ENCODE assay signal across 14 mouse cellular contexts in genomic region chr10:80434823-80435222, GRCm38 (mm10). TPM values are rescaled to one million over a fixed set of nuclear protein-coding genes. Genes with fewer than 3 reads are reported as not detected.
DNase-seq lines count a peak whose midpoint lies in the region; ATAC-seq and TF ChIP-seq lines count a peak whose summit lies in the region.
"Had no signal": no experiment of that assay in that cellular context is flagged by ENCODE, and none has a peak within 500 bp of the region (broad histone marks: within the 10 kb centered on the region; RNA-seq: fewer than 3 reads in every experiment).

No protein-coding gene starts in this region.

- WGBS in heart, embryonic 12.5 days: 78% methylated on average over 3 of the region's 3 CpGs
- 75% methylated on average over 3 of the region's 3 CpGs for WGBS in heart, adult 2 months
- WGBS in liver, embryonic 16.5 days (ENCODE audit: insufficient replicate concordance): 77% methylated on average over 3 of the region's 3 CpGs

- peaks cover 13% of the 10 kb centered on the region for H3K36me3 ChIP-seq in heart, embryonic 12.5 days
- no peaks in the 10 kb centered on the region for H3K36me3 ChIP-seq in heart, adult 2 months (ENCODE audit: control insufficient read depth, insufficient read depth, low read length)
- H3K36me3 ChIP-seq in MEL (ENCODE audit: control insufficient read depth in 1 of 2, insufficient read depth in 2 of 2, low read length in 2 of 2): peaks cover 0 to 27% of the 10 kb centered on the region in 2 experiments; a peak in 2 of 4 replicates
- H3K36me3 ChIP-seq in liver, embryonic 16.5 days (ENCODE audit: control insufficient read depth, insufficient read depth): peaks cover 7% of the 10 kb centered on the region

- TF ChIP-seq POLR2A in heart, adult 2 months (IDR thresholded peaks at IDR 0.05; ENCODE audit: insufficient read depth, low read depth, low read length): no peak
- TF ChIP-seq POLR2A in MEL (IDR thresholded peaks at IDR 0.05; ENCODE audit: control insufficient read depth in 1 of 2, insufficient read depth in 1 of 2, low read depth in 1 of 2, low read length in 2 of 2, poor library complexity in 1 of 2): no peak

- TF ChIP-seq EP300 in heart, adult 2 months (IDR thresholded peaks at IDR 0.05; ENCODE audit: insufficient read depth, low read depth, low read length): no peak
- no peak for TF ChIP-seq EP300 in MEL (IDR thresholded peaks at IDR 0.05; ENCODE audit: low read depth in 1 of 2, low read length in 2 of 2)

- no peak for ATAC-seq in heart, embryonic 12.5 days (ENCODE audit: insufficient number of reproducible peaks, low FRiP score)
- ATAC-seq in liver, embryonic 16.5 days (ENCODE audit: low read depth): no peak

- no peak for TF ChIP-seq CTCF in heart, adult 2 months (IDR thresholded peaks at IDR 0.05)
- no peak for TF ChIP-seq CTCF in MEL (IDR thresholded peaks at IDR 0.05 in 2 of 3, conservative IDR thresholded peaks at IDR 0.05 in 1 of 3; ENCODE audit: control insufficient read depth in 1 of 3, insufficient read depth in 1 of 3, low read depth in 2 of 3, low read length in 3 of 3, poor library complexity in 1 of 3, severe bottlenecking in 1 of 3)

- intact Hi-C loops in heart, adult 2 months (cut with DNase I): loop anchor here (5.0 kb wide), 2 partner anchors 38 to 267 kb away; partner anchors contain the start of genes Izumo4, Mbd3 and Mob3a
- intact Hi-C loops in gastrocnemius, postnatal 36 days (cut with DNase I): loop anchor here (10.0 kb wide), 1 partner anchor 270 kb away; the partner anchor contains the start of genes Izumo4 and Mob3a

- 0 out of 2 replicates have a peak overlapping the region, but pooled peaks have one; percentile 14 for H3K9ac ChIP-seq in heart, embryonic 12.5 days
- no peak overlapping the region for H3K9ac ChIP-seq in heart, adult 2 months (ENCODE audit: low read depth, low read length)
- H3K9ac ChIP-seq in MEL (ENCODE audit: control insufficient read depth, low read depth, low read length, poor library complexity, severe bottlenecking): peak overlapping the region; percentile 12; the same call in 1 of the 2 replicates
- peak overlapping the region; percentile 65 for H3K9ac ChIP-seq in liver, embryonic 16.5 days (ENCODE audit: low read depth, low read length)

- no peak for TF ChIP-seq RAD21 in MEL (IDR thresholded peaks at IDR 0.05; ENCODE audit: low read depth, low read length)

- H3K27me3 ChIP-seq in heart, embryonic 12.5 days (replicated peaks): peaks cover 18% of the 10 kb centered on the region; the same call in 1 of the 2 replicates
- H3K27me3 ChIP-seq in heart, adult 2 months (ENCODE audit: control insufficient read depth, insufficient read depth, low read length): no peaks in the 10 kb centered on the region
- no peaks in the 10 kb centered on the region for H3K27me3 ChIP-seq in MEL (ENCODE audit: control insufficient read depth in 1 of 2, insufficient read depth in 2 of 2, low read length in 2 of 2)
- no peaks in the 10 kb centered on the region for H3K27me3 ChIP-seq in liver, embryonic 16.5 days (ENCODE audit: control insufficient read depth, insufficient read depth, low read depth, low read length)

- no peaks in the 10 kb centered on the region for H3K9me3 ChIP-seq in heart, embryonic 12.5 days (replicated peaks)
- H3K9me3 ChIP-seq in MEL (replicated peaks; ENCODE audit: insufficient read depth, low read length): no peaks in the 10 kb centered on the region
- H3K9me3 ChIP-seq in liver, embryonic 16.5 days (replicated peaks; ENCODE audit: control insufficient read depth, low read length): no peaks in the 10 kb centered on the region

- peak overlapping the region; percentile 5; the same call in 1 of the 2 replicates for H3K4me2 ChIP-seq in heart, embryonic 12.5 days
- peak overlapping the region; percentile 68 for H3K4me2 ChIP-seq in liver, embryonic 16.5 days (ENCODE audit: low read depth, low read length)

- no peak overlapping the region for H3K27ac ChIP-seq in heart, embryonic 12.5 days (ENCODE audit: poor library complexity, severe bottlenecking)
- H3K27ac ChIP-seq in heart, adult 2 months: no peak overlapping the region
- no peak overlapping the region for H3K27ac ChIP-seq in MEL (ENCODE audit: control insufficient read depth, low read depth, low read length)
- H3K27ac ChIP-seq in liver, embryonic 16.5 days (ENCODE audit: low read length): peak overlapping the region; percentile 98

- H3K79me2 ChIP-seq in heart, adult 2 months (replicated peaks; ENCODE audit: control insufficient read depth, insufficient read depth, low read length): peaks cover 4% of the 10 kb centered on the region; the same call in 1 of the 2 replicates
- peaks cover 25% of the 10 kb centered on the region for H3K79me2 ChIP-seq in MEL (ENCODE audit: control insufficient read depth, insufficient read depth, low read length, poor library complexity)

- peaks cover 31% of the 10 kb centered on the region for H3K4me1 ChIP-seq in heart, embryonic 12.5 days (replicated peaks)
- peaks cover 1% of the 10 kb centered on the region; the same call in 1 of the 2 replicates for H3K4me1 ChIP-seq in heart, adult 2 months (ENCODE audit: control insufficient read depth, insufficient read depth, low read length)
- H3K4me1 ChIP-seq in MEL (ENCODE audit: control insufficient read depth in 1 of 2, insufficient read depth in 2 of 2, low read length in 2 of 2): peaks cover 6 to 34% of the 10 kb centered on the region in 2 experiments; a peak in 3 of 4 replicates
- peaks cover 48% of the 10 kb centered on the region for H3K4me1 ChIP-seq in liver, embryonic 16.5 days (ENCODE audit: control insufficient read depth, low read depth, low read length)

- no peak overlapping the region; the same call in 1 of the 2 replicates for H3K4me3 ChIP-seq in heart, embryonic 12.5 days
- H3K4me3 ChIP-seq in heart, adult 2 months: no peak overlapping the region
- no peak overlapping the region for H3K4me3 ChIP-seq in MEL (ENCODE audit: control insufficient read depth in 1 of 2, insufficient read depth in 1 of 2, low read depth in 2 of 2, low read length in 2 of 2)
- peak overlapping the region; percentile 96 for H3K4me3 ChIP-seq in liver, embryonic 16.5 days (ENCODE audit: low read depth, low read length)

- DNase-seq in heart, adult 2 months: no peak
- peak; percentile 30 for DNase-seq in CD4-positive helper T cell, adult 2 months (ENCODE audit: low read depth, low spot score)
- DNase-seq in MEL (ENCODE audit: low read depth, low spot score): no peak
- DNase-seq in gastrocnemius, postnatal 36 days: no peak
- no peak for DNase-seq in yolk sac, embryonic 10.5 days (ENCODE audit: low spot score)
- DNase-seq: kidney, adult 2 months; layer of hippocampus, postnatal 36 days; midbrain, embryonic 14.5 days; right cerebral cortex, postnatal 4 days had no signal

TF ChIP-seq in MEL, 35 proteins besides CTCF, POLR2A, EP300 and RAD21:
- TF ChIP-seq MAFK (IDR thresholded peaks at IDR 0.05; ENCODE audit: borderline replicate concordance, low read depth, low read length): no peak

RNA-seq across cellular contexts. Expression of gene Tcf3, which starts 1.4 kb away (rescaled TPM):
- polyA plus RNA-seq in heart, embryonic 12.5 days (2016; fragmentation: Nextera tagmentation; extraction: Ambion mirVana): 85.8 and 89.4 TPM in 2 replicates
- 10 to 100 TPM; 16.5 to 18.0 TPM for total RNA-seq in heart, adult 2 months (2021)
- 20.1 and 25.0 TPM in 2 replicates for polyA plus RNA-seq in heart, adult 2 months (2012; rRNA removed)
- 113 and 125 TPM in 2 replicates for total RNA-seq in MEL (2012; rRNA removed)
- polyA plus RNA-seq in MEL (2012; ENCODE audit: insufficient read depth in 1 of 2, insufficient read length in 2 of 2, low read depth in 1 of 2, low replicate concordance in 2 of 2, missing spikeins in 1 of 2): 100 to 1,000 TPM in 1 of 2 experiments, not detected in 1; 258 TPM
- 39.8 and 44.4 TPM in 2 replicates for polyA plus RNA-seq in liver, embryonic 16.5 days (2015; fragmentation: Nextera tagmentation; extraction: Ambion mirVana)
- 10 to 100 TPM; 11.0 to 12.0 TPM for total RNA-seq in gastrocnemius, postnatal 36 days (2021)

RNA-seq across cellular contexts. Expression of gene Uqcr11, which starts 28.2 kb away (rescaled TPM):
- polyA plus RNA-seq in heart, embryonic 12.5 days (2016; fragmentation: Nextera tagmentation; extraction: Ambion mirVana): 951 and 1,026 TPM in 2 replicates
- 1,000 to 10,000 TPM; 1,743 to 1,981 TPM for total RNA-seq in heart, adult 2 months (2021)
- polyA plus RNA-seq in heart, adult 2 months (2012; rRNA removed): 5,192 and 5,251 TPM in 2 replicates
- 879 and 935 TPM in 2 replicates for total RNA-seq in MEL (2012; rRNA removed)
- polyA plus RNA-seq in MEL (2012; ENCODE audit: insufficient read depth in 1 of 2, insufficient read length in 2 of 2, low read depth in 1 of 2, low replicate concordance in 2 of 2, missing spikeins in 1 of 2): 100 to 1,000 TPM in 1 of 2 experiments, not detected in 1; 481 TPM
- 509 and 519 TPM in 2 replicates for polyA plus RNA-seq in liver, embryonic 16.5 days (2015; fragmentation: Nextera tagmentation; extraction: Ambion mirVana)
- total RNA-seq in gastrocnemius, postnatal 36 days (2021): 100 to 1,000 TPM; 825 to 866 TPM

RNA-seq across cellular contexts. Expression of gene Mbd3, which starts 35.5 kb away (rescaled TPM):
- polyA plus RNA-seq in heart, embryonic 12.5 days (2016; fragmentation: Nextera tagmentation; extraction: Ambion mirVana): 176 and 181 TPM in 2 replicates
- total RNA-seq in heart, adult 2 months (2021): 10 to 100 TPM; 86.5 to 95.2 TPM
- 91.4 and 95.1 TPM in 2 replicates for polyA plus RNA-seq in heart, adult 2 months (2012; rRNA removed)
- total RNA-seq in MEL (2012; rRNA removed): 81.4 and 86.9 TPM in 2 replicates
- 100 to 1,000 TPM in 1 of 2 experiments, not detected in 1; 289 TPM for polyA plus RNA-seq in MEL (2012; ENCODE audit: insufficient read depth in 1 of 2, insufficient read length in 2 of 2, low read depth in 1 of 2, low replicate concordance in 2 of 2, missing spikeins in 1 of 2)
- polyA plus RNA-seq in liver, embryonic 16.5 days (2015; fragmentation: Nextera tagmentation; extraction: Ambion mirVana): 49.2 and 52.7 TPM in 2 replicates
- 10 to 100 TPM; 95.1 to 99.9 TPM for total RNA-seq in gastrocnemius, postnatal 36 days (2021)

RNA-seq across cellular contexts. Expression of gene Mex3d, which starts 47.4 kb away (rescaled TPM):
- polyA plus RNA-seq in heart, embryonic 12.5 days (2016; fragmentation: Nextera tagmentation; extraction: Ambion mirVana): 6.1 and 6.2 TPM in 2 replicates
- total RNA-seq in heart, adult 2 months (2021): 1 to 10 TPM; 7.3 to 7.5 TPM
- polyA plus RNA-seq in heart, adult 2 months (2012; rRNA removed): 5.8 and 7.9 TPM in 2 replicates
- 14.1 and 15.6 TPM in 2 replicates for total RNA-seq in MEL (2012; rRNA removed)
- 10 to 100 TPM in 1 of 2 experiments, not detected in 1; 18.8 TPM for polyA plus RNA-seq in MEL (2012; ENCODE audit: insufficient read depth in 1 of 2, insufficient read length in 2 of 2, low read depth in 1 of 2, low replicate concordance in 2 of 2, missing spikeins in 1 of 2)
- polyA plus RNA-seq in liver, embryonic 16.5 days (2015; fragmentation: Nextera tagmentation; extraction: Ambion mirVana): 0.32 and 0.60 TPM in 2 replicates
- total RNA-seq in gastrocnemius, postnatal 36 days (2021): 1 to 10 TPM; 3.4 to 4.5 TPM

RNA-seq across cellular contexts. Expression of gene Onecut3, which starts 59.8 kb away (rescaled TPM):
- polyA plus RNA-seq in heart, embryonic 12.5 days (2016; fragmentation: Nextera tagmentation; extraction: Ambion mirVana): not detected in 2 replicates
- total RNA-seq in heart, adult 2 months (2021): under 1 TPM in 1 of 2 experiments, not detected in 1; 0.05 TPM
- 0.06 and 0.09 TPM in 2 replicates for polyA plus RNA-seq in heart, adult 2 months (2012; rRNA removed)
- total RNA-seq in MEL (2012; rRNA removed): not detected in 2 replicates
- polyA plus RNA-seq in MEL (2012; ENCODE audit: insufficient read depth in 1 of 2, insufficient read length in 2 of 2, low read depth in 1 of 2, low replicate concordance in 2 of 2, missing spikeins in 1 of 2): not detected
- 0.02 TPM in 1 of 2 replicates, not detected in the other for polyA plus RNA-seq in liver, embryonic 16.5 days (2015; fragmentation: Nextera tagmentation; extraction: Ambion mirVana)
- not detected for total RNA-seq in gastrocnemius, postnatal 36 days (2021)
- total RNA-seq: gastrocnemius, adult 8-10 months; hematopoietic stem cell, adult 5-6 weeks had no signal
- polyA plus RNA-seq: activated CD4-positive, CD25-positive, alpha-beta regulatory T cell, adult 4 months; kidney, adult 2 months had no signal
